Mouse (Mus musculus) c-Kit-negative CD71-positive TER-119-positive erythroid progenitor cells, embryonic 14.5 days (primary cell): ENCODE measurements around the gene Olfr1289.

ENCODE experiments used
- DNase-seq: peaks from one replicate; pipeline ENCODE4 v3.0.0-alpha.2; 2013; ENCODE audit warnings: low read depth, low spot score

Olfr1289 gene

GRCm38 (mm10) chr2:111480519-111480918 is at the start of gene Olfr1289:
Olfr1289 (plus strand) TSS chr2:111480819.
- DNase-seq, result no peak

GRCm38 (mm10) chr2:111448842-111449241 is 31.8 kb upstream of the Olfr1289 start, which contains the start of gene Olfr1287:
Olfr1287 (plus strand) TSS chr2:111449142.
- DNase-seq, result no peak

- no peak for DNase-seq
Measured at GRCm38 (mm10) chr2:111473801-111474200, 6.8 kb upstream of the Olfr1289 start, which contains the start of gene Olfr1288. Olfr1288 (plus strand) TSS chr2:111474101.

- no peak for DNase-seq
Measured at GRCm38 (mm10) chr2:111493729-111494128, 13.1 kb downstream of the Olfr1289 start, which contains the start of gene Olfr1290. Olfr1290 (minus strand) TSS chr2:111493829.

- no peak for DNase-seq
Measured at GRCm38 (mm10) chr2:111496880-111497279, 16.3 kb downstream of the Olfr1289 start, which contains the start of gene Olfr1291-ps1. Olfr1291-ps1 (plus strand) TSS chr2:111497180.

GRCm38 (mm10) chr2:111517451-111517850 is 36.8 kb downstream of the Olfr1289 start:
- no peak for DNase-seq

GRCm38 (mm10) chr2:111524903-111525302 is 44.3 kb downstream of the Olfr1289 start, which contains the start of gene Olfr1293-ps:
Olfr1293-ps (plus strand) TSS chr2:111525203.
- no peak for DNase-seq
